Mouse (Mus musculus): ENCODE data around the gene Hist1h3f. TPM values are rescaled to one million over a fixed set of nuclear protein-coding genes. Genes with fewer than 3 reads are reported as not detected.
A peak's percentile ranks its signal among the peaks of the same experiment; 100 is the strongest.

The Hist1h3f gene
- polyA plus RNA-seq (2014; fragmentation: Nextera tagmentation; extraction: Ambion mirVana): 0.94 and 1.3 TPM in 2 replicates

DNA sequence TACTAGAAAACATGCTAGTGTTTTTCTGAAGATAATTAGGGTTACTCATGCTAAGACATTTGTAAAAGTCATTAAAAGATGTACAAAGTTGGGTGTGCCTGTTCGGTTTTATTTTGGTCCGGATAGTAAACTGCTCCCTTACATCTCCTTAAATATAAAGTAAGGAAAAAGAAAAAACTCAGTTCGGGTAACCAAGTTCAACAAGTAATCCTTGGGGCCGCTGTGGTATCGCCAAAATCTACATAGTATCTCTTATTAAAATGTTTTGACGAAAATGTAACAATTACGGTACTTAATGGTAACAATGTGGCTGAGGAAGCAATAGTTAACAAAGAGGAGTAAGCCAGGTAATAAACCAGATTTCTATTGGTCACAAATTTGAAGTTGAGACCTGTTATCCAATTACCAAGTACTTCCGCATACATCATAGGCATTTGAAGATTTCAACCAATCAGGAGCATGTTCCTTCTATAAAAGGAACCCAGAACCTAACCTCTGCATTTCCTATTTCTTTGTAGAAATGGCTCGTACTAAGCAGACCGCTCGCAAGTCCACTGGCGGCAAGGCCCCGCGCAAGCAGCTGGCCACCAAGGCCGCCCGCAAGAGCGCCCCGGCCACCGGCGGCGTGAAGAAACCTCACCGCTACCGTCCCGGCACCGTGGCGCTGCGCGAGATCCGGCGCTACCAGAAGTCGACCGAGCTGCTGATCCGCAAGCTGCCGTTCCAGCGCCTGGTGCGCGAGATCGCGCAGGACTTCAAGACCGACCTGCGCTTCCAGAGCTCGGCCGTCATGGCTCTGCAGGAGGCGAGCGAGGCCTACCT lies at the start of gene Hist1h3f:
Hist1h3f (plus strand) TSS at position 88 of the 822 bp plus-strand sequence.
- ATAC-seq (ENCODE audit: insufficient number of reproducible peaks, insufficient read depth, low FRiP score, low read depth): peak; percentile 91
- under 1% methylated on average over 24 of the region's 45 CpGs for WGBS
- peak within 1 kb of the TSS; percentile 38 for H3K4me3 ChIP-seq (ENCODE audit: low read depth, low read length)

DNA sequence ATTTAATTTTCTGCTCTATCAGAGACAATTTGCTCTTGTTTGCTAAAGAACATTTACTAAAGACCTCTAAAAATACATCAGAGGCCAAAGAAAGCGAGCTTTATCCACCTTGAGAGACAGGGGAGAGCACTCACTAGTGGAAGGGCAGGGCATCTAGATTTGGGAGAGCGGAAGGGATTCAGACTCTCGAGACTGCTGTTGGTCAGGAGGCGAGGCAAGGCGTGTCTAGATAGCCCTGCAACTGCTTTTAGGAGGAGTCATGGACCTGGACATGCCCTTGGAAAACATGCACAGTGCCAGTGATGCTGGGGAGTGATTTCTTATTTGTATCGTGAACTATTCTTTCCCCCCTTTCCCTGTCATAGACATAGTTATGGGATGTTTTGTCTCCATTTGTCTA lies 48.3 kb upstream of the Hist1h3f start:
- ATAC-seq (ENCODE audit: insufficient number of reproducible peaks, insufficient read depth, low FRiP score, low read depth): no peak
- no peak overlapping the region for H3K27ac ChIP-seq (ENCODE audit: low read length)
- no peak overlapping the region for H3K9ac ChIP-seq (replicated peaks; ENCODE audit: low read depth, low read length)
- no peak overlapping the region for H3K4me3 ChIP-seq (ENCODE audit: low read depth, low read length)
- no peaks in the 10 kb centered on the region for H3K36me3 ChIP-seq (ENCODE audit: control insufficient read depth, insufficient read depth, low read length)
- no peak overlapping the region for H3K4me2 ChIP-seq (replicated peaks; ENCODE audit: low read depth, low read length)
- no peaks in the 10 kb centered on the region for H3K9me3 ChIP-seq (ENCODE audit: control insufficient read depth, low read depth, low read length)
- peaks cover 15% of the 10 kb centered on the region; the same call in 1 of the 2 replicates for H3K4me1 ChIP-seq (ENCODE audit: control insufficient read depth, insufficient read depth, low read length)
- WGBS: 83% methylated on average over 6 of the region's 6 CpGs
- H3K27me3 ChIP-seq (ENCODE audit: control insufficient read depth, insufficient read depth, low read length): no peaks in the 10 kb centered on the region

More for the DNA sequence above, at the start of gene Hist1h3f:
- no peaks in the 10 kb centered on the region for H3K36me3 ChIP-seq (ENCODE audit: control insufficient read depth, insufficient read depth, low read length)
- H3K27me3 ChIP-seq (ENCODE audit: control insufficient read depth, insufficient read depth, low read length): no peaks in the 10 kb centered on the region
- H3K4me1 ChIP-seq (ENCODE audit: control insufficient read depth, insufficient read depth, low read length): no peaks in the 10 kb centered on the region
- peak within 1 kb of the TSS; percentile 57 for H3K9ac ChIP-seq (replicated peaks; ENCODE audit: low read depth, low read length)
- H3K27ac ChIP-seq (ENCODE audit: low read length): peak within 1 kb of the TSS; percentile 94
- peak within 1 kb of the TSS; percentile 59 for H3K4me2 ChIP-seq (replicated peaks; ENCODE audit: low read depth, low read length)
- H3K9me3 ChIP-seq (ENCODE audit: control insufficient read depth, low read depth, low read length): no peaks in the 10 kb centered on the region

DNA sequence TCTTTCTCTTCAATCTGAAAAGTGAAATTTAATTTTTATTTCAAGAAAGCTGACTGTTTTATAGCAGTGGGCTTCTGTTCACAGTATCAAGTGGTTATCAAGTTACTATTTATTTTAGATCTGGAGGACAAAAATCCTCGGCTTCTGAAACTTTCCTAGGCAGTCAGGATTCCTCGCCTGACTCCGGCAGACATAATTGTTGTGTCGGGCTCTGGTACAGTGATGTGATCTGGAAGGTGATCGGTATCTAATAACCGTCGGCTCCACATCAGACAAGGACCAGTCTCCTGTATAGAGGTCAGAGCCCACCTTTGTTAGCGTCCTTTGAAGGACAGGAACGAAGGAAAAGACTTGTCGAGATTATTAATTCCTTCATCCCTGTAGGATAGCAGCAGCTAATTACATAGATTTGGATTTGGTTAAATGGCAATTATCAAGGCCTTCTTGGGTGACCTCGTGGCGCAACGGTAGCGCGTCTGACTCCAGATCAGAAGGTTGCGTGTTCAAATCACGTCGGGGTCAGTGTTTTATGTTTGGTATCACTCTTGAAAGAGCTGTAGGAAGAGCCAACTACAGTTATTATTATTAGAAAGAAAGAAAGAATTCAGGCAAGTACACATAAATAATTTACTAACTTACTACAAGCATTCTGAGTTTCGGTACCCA lies 46.1 kb upstream of the Hist1h3f start:
- peaks cover 15% of the 10 kb centered on the region; the same call in 1 of the 2 replicates for H3K4me1 ChIP-seq (ENCODE audit: control insufficient read depth, insufficient read depth, low read length)
- H3K27ac ChIP-seq (ENCODE audit: low read length): no peak overlapping the region
- peak overlapping the region; percentile 50 for H3K4me2 ChIP-seq (replicated peaks; ENCODE audit: low read depth, low read length)
- no peak for ATAC-seq (ENCODE audit: insufficient number of reproducible peaks, insufficient read depth, low FRiP score, low read depth)
- WGBS: 7% methylated on average over 19 of the region's 19 CpGs
- H3K4me3 ChIP-seq (ENCODE audit: low read depth, low read length): peak overlapping the region; percentile 28
- no peaks in the 10 kb centered on the region for H3K27me3 ChIP-seq (ENCODE audit: control insufficient read depth, insufficient read depth, low read length)
- H3K9me3 ChIP-seq (ENCODE audit: control insufficient read depth, low read depth, low read length): no peaks in the 10 kb centered on the region
- H3K9ac ChIP-seq (replicated peaks; ENCODE audit: low read depth, low read length): no peak overlapping the region
- no peaks in the 10 kb centered on the region for H3K36me3 ChIP-seq (ENCODE audit: control insufficient read depth, insufficient read depth, low read length)

DNA sequence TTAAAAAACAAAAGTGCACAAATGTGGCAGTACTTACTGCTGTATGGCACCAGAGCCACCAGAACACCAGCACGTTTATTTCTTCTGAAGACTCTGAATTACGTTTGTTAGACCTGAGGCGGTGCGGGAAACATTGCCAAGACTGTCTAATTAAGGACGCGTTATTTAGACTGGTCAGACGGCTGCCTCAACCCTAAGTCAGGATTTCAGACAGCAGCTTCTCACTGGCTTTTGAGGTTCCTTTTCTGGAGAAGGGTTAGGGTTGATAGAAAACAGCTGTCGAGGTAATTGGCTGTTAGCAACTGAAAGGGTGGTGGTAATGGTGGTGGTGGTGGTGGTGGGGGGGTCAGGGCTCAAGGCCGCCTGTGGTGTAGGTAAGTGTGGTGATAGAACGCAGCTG lies 45.2 kb upstream of the Hist1h3f start:
- peaks cover 15% of the 10 kb centered on the region; the same call in 1 of the 2 replicates for H3K4me1 ChIP-seq (ENCODE audit: control insufficient read depth, insufficient read depth, low read length)
- H3K9me3 ChIP-seq (ENCODE audit: control insufficient read depth, low read depth, low read length): no peaks in the 10 kb centered on the region
- no peak overlapping the region for H3K9ac ChIP-seq (replicated peaks; ENCODE audit: low read depth, low read length)
- H3K27ac ChIP-seq (ENCODE audit: low read length): no peak overlapping the region
- peak overlapping the region; percentile 50 for H3K4me2 ChIP-seq (replicated peaks; ENCODE audit: low read depth, low read length)
- H3K27me3 ChIP-seq (ENCODE audit: control insufficient read depth, insufficient read depth, low read length): no peaks in the 10 kb centered on the region
- peak overlapping the region; percentile 28 for H3K4me3 ChIP-seq (ENCODE audit: low read depth, low read length)
- H3K36me3 ChIP-seq (ENCODE audit: control insufficient read depth, insufficient read depth, low read length): no peaks in the 10 kb centered on the region
- 5% methylated on average over 10 of the region's 10 CpGs for WGBS
- ATAC-seq (ENCODE audit: insufficient number of reproducible peaks, insufficient read depth, low FRiP score, low read depth): no peak; the same call in 1 of the 2 replicates

DNA sequence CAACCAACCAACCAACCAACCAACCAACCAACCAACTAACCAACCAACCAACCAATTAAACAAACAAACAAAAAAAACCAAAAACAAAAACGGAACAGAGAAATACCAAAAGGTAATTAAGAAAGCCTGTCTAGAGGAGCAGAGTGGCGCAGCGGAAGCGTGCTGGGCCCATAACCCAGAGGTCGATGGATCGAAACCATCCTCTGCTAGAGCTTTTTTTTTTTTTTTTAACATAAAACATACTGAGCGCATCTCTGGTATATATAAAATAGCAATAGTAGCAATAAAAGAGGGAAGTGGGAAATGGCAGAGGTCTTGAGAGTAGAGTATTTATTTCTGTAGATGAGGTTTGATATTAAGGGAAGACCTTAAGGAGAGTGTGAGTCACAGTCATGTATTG lies 43.9 kb upstream of the Hist1h3f start:
- 17% methylated on average over 7 of the region's 7 CpGs for WGBS
- H3K36me3 ChIP-seq (ENCODE audit: control insufficient read depth, insufficient read depth, low read length): no peaks in the 10 kb centered on the region
- H3K4me1 ChIP-seq (ENCODE audit: control insufficient read depth, insufficient read depth, low read length): peaks cover 16% of the 10 kb centered on the region; the same call in 1 of the 2 replicates
- H3K4me3 ChIP-seq (ENCODE audit: low read depth, low read length): no peak overlapping the region
- H3K4me2 ChIP-seq (replicated peaks; ENCODE audit: low read depth, low read length): 0 out of 2 replicates have a peak overlapping the region, but pooled peaks have one; percentile 3
- ATAC-seq (ENCODE audit: insufficient number of reproducible peaks, insufficient read depth, low FRiP score, low read depth): no peak
- no peak overlapping the region for H3K27ac ChIP-seq (ENCODE audit: low read length)
- H3K9ac ChIP-seq (replicated peaks; ENCODE audit: low read depth, low read length): no peak overlapping the region
- no peaks in the 10 kb centered on the region for H3K27me3 ChIP-seq (ENCODE audit: control insufficient read depth, insufficient read depth, low read length)
- H3K9me3 ChIP-seq (ENCODE audit: control insufficient read depth, low read depth, low read length): no peaks in the 10 kb centered on the region

DNA sequence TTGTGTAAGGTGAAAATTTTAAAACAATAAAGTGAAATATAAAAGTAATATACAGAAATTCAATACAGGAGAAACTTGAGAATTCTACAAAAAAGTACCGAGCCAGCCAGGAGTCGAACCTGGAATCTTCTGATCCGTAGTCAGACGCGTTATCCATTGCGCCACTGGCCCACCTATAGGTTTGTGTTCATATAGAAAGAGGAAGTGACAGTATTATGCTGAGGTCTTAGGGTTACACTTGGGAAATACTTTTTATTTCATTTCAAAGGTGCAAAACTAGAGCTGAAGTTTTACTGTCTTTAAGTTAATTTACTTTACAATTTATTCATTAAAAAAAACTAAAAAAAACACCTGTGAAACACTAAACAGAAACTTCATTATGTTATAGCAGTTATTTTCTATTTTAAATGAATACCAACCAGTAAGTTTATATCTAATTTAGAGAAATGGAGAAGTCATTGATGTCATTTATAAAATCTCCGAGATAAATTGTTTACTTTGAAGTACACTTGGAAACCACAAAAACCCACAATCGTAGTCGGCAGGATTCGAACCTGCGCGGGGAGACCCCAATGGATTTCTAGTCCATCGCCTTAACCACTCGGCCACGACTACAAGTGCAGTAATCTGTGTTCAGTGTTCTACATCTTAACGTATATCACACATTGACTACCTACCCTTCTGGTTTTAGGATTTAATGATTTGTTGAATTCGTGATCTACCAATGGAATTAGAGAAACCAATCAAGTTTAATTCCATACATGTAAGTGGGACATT lies 43.2 kb upstream of the Hist1h3f start:
- Histone ChIP-seq H3K4me1 (ENCODE audit: control insufficient read depth, insufficient read depth, low read length) (peaks cover 22% of the 10 kb centered on the region; the same call in 1 of the 2 replicates), H3K36me3 (ENCODE audit: control insufficient read depth, insufficient read depth, low read length) (no peaks in the 10 kb centered on the region), H3K27ac (ENCODE audit: low read length) (no peak overlapping the region), H3K27me3 (ENCODE audit: control insufficient read depth, insufficient read depth, low read length) (no peaks in the 10 kb centered on the region), H3K4me2 (replicated peaks; ENCODE audit: low read depth, low read length) (peak overlapping the region; percentile 27; the same call in 1 of the 2 replicates), H3K9me3 (ENCODE audit: control insufficient read depth, low read depth, low read length) (no peaks in the 10 kb centered on the region), H3K9ac (replicated peaks; ENCODE audit: low read depth, low read length) (no peak overlapping the region), H3K4me3 (ENCODE audit: low read depth, low read length) (0 out of 2 replicates have a peak overlapping the region, but pooled peaks have one; percentile 8)
- ATAC-seq (ENCODE audit: insufficient number of reproducible peaks, insufficient read depth, low FRiP score, low read depth): 0 out of 2 replicates have a peak, but pooled peaks have one; percentile 65
- WGBS: 5% methylated on average over 17 of the region's 17 CpGs

DNA sequence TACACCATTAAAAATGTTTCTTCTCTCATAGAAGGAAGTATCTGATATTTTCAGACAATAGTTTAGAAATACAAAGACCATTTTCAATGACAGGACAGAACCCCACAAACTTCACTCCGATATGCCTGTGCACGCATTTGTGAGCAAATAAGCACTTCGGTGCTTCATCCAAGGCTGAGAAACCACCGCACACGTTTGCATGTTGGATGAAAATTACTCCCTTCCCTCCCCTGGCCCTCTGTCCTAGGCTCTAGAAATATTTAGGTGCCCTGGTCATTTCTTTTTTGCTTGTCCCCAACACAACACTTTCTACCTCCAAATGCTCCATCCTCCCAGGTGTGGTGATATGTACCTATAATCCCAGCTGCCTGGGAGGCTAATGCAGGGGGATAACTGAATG lies 42.3 kb upstream of the Hist1h3f start:
- H3K36me3 ChIP-seq (ENCODE audit: control insufficient read depth, insufficient read depth, low read length): no peaks in the 10 kb centered on the region
- no peaks in the 10 kb centered on the region for H3K27me3 ChIP-seq (ENCODE audit: control insufficient read depth, insufficient read depth, low read length)
- peaks cover 22% of the 10 kb centered on the region; the same call in 1 of the 2 replicates for H3K4me1 ChIP-seq (ENCODE audit: control insufficient read depth, insufficient read depth, low read length)
- H3K4me3 ChIP-seq (ENCODE audit: low read depth, low read length): 0 out of 2 replicates have a peak overlapping the region, but pooled peaks have one; percentile 8
- no peak overlapping the region for H3K27ac ChIP-seq (ENCODE audit: low read length)
- H3K9me3 ChIP-seq (ENCODE audit: control insufficient read depth, low read depth, low read length): no peaks in the 10 kb centered on the region
- H3K9ac ChIP-seq (replicated peaks; ENCODE audit: low read depth, low read length): no peak overlapping the region
- peak overlapping the region; percentile 27 for H3K4me2 ChIP-seq (replicated peaks; ENCODE audit: low read depth, low read length)
- WGBS: 23% methylated on average over 5 of the region's 5 CpGs
- no peak for ATAC-seq (ENCODE audit: insufficient number of reproducible peaks, insufficient read depth, low FRiP score, low read depth)

Measured in stomach, embryonic 14.5 days (tissue).